Mouse (Mus musculus): ENCODE data around the gene Batf.
"Not testable (repeated sequence)": the region's sequence is repeated elsewhere in the genome, so short reads cannot be mapped to it uniquely, and the experiment has no call there.

The Batf gene

DNA sequence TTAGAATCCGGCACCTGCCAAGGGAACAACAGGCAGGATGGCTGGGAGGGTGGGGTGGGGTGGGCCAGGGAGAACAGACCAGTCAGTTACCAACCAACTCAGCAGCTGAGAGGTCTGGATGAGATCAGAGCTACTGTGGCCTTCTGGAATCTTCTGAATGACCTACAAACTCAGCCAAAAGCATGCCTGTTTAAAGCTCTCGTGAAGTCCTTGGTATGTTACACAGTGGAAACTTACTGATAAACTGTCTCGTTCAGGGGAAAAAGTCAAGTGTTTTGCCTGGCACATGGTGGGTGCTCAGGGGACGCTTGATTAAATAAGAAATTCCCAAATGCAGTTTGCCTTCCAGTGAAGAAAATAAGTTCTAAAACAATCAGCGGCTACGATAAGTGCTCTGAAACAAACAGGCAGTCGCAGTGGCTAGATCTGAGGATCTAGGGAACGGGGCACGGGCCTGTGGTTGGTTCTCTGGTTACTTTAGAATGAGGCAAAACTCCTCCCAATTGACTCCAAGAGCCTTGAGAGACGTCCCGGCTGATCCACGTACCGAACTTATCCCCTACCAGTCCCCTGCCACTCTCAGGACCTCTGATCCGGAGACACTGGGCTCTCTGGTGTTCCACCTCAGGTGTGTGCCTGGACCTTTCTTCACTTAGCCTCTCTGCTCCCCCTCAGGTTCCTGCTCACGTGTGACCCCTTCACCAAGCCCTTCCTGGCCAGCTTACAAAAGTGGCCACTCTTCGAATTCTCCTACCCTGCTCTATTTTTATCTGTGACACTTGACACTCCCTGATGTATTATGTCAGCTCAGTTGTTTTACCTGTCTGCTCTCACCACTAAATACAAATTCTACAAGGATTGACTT lies 1.8 kb upstream of the Batf start:
- DNase-seq (ENCODE audit: low spot score) = no peak

DNA sequence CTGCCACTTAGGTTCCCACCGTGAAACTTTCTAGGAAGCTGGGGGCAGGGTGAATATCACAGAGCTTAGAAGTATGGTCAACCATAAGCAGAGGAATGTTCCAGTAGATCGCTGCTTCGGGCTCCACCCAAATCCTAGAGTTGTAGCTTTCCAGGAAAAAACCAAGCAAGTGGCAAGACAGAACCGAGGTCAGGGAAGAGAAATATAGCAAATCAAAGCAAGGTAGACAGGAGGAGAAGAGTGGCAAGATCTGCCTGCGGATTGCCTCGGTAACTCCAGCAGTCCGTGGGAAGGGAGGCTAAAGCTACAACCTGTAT lies 706 bp downstream of the Batf start:
- DNase-seq (ENCODE audit: low spot score) = no peak

DNA sequence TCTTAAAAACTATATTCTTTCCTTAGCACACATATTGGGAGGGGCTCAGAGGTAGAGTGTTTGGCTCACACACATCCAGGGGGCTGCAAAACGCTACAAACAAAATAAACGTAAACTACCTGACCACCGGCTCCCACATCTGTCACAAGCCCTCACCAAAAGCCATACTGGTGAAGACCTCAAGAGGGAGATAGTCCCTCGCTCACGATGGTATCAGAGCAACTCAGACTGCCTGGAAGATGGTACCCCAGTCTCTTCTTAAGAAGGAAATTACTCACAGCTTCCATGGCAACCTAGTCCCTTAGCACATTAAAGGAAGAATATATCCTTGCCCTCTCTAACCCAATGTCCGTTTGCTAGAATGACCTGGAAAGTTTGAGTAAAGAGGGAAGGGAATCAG lies 1.4 kb downstream of the Batf start:
- no peak for DNase-seq (ENCODE audit: low spot score)

DNA sequence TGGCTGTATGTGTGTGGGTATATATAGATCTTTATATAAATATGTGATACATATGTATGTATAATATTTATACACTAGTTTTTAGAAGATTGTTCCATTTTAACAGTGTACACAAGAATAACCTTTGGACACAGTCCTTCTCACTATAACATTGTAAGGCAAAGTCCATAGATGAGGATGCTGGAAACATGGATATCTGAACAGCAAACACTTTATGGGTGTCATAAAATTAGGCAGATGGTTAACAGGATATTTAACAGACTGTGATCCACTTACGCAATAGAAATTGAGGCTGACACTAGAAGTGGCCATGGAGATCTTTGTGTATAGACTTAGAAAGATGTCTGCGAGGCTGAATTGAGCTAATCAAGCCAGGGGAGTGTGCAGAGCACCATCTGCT lies 9.3 kb downstream of the Batf start:
- DNase-seq (ENCODE audit: low spot score) = no peak

DNA sequence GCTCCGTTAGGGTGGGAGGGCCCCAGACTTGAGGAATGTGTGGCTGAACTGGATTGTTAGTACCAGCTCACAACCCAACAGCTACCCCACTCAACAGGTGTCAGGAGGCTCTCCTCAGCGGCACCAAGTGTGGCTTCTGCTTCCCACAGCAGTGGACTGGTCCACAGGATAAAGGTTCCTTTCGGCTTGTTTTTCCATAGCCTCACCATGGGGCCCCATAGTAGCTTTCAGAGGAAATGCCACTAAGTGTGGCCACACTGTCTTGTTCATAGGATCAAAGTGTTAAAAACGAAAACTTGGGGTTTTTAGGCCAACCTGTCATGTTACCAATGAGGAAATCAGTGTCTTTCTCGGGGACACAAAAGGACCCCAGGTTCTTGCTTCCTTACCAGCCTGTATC lies 10.0 kb downstream of the Batf start:
- no peak for DNase-seq (ENCODE audit: low spot score)

DNA sequence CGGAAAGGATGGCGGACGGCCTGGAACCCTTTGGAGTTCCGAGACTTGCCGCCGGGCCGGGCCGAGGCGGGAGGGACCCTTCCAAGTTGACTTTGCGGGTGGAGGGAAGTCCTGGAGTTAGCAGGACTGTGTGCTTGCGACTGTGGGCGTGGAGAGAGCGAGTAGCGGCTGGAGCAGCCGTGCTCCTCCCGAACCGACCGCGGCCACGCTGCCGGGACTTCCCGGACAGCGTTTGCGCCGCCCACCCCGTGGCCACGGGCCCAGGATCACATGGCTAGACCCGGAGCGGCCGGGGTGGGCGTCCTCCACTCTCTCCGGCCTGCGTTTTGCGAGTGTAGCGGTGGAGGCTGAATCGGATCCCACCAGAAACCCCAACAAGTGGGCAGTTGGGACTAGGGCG lies 11.7 kb downstream of the Batf start:
- not testable (repeated sequence) for DNase-seq (ENCODE audit: low spot score)

DNA sequence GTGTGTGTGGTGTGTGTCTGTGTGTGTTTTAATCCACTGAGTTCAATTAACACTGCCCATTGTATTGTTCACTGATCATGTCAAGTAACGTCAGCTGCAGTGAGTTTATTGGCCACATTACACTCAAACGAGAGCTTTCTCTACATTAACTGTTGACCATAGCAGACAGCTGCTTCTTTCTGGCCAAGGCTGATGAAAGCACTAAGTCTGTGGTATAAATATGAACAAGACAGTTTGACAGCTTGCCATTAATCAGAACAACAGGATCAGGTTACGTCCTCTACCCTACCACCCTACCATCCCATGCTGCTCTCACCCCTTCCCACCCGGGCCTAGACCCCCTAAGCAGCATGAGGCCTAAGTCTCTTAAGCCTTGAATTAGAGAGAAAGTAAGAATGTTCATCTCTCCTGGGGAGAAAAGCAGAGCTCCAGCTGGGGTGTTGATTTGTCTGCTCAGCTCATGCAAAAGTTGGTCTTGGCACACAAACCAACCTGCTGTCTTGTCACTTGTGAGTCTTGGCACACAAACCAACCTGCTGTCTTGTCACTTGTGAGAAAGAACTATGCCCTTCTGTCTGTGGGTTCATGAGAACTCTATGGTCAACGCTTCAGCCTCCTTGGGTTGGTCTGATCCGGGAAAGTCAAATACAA lies 13.8 kb downstream of the Batf start:
- DNase-seq (ENCODE audit: low spot score) = no peak

DNA sequence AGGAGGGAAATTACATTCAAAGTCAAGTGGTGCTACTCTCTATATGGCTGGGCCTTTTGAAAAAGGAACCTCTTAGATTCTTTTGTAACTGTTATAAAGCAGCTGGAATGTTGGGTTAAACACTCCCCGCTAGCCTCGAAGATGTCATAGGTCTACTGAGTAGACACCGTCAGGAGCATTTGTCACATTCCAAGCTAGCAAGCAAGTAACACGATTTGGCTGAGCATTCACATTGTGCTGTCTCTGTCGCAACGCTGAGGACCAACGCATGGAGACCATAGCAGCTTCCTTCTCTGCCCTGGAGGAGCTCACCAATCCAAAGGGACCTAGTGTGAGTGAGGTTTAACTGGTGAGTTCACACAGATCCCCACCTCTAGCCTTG lies 14.4 kb downstream of the Batf start:
- no peak for DNase-seq (ENCODE audit: low spot score)

DNA sequence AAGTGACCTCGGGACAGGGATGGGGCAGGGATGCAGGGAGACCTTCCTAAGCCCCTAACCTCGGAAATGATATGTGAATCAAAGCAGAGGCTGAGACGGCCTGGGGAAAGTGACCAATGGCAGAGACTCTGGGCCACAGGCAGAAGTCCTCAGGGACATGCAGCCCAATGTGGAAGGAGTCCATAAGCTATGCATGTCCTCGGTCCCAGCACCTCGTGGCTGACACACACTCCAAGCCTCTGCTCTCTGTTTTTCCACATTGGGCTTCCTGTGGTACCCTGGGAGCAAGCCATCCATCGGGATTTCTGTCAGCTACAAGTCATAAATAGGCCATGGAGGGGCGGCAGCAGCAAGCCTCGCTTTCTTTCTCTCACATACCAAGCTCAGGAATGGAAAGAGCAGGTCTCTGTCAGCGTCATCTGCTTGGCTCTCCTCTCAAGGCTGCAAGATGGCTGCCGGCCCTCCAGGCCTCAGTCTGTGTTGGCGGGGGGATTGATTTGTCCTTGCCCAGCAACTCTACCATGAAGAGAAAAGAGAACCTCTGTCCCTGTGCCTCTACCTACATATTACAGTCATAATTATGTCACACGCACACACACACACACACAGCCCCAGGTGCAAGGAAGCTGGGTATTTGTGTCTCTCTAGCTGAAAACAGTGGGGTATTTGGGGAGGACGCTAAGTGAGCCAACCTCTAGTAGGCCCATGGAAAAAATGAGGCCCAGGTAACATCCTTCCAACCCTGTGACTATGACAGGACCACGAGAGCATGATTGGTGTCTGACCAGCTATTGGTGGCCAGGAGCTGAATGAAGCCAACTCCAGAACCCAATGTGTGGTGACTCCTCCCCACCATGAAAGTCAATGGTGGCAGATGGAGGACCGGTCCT lies 15.9 kb downstream of the Batf start:
- no peak for DNase-seq (ENCODE audit: low spot score)

DNA sequence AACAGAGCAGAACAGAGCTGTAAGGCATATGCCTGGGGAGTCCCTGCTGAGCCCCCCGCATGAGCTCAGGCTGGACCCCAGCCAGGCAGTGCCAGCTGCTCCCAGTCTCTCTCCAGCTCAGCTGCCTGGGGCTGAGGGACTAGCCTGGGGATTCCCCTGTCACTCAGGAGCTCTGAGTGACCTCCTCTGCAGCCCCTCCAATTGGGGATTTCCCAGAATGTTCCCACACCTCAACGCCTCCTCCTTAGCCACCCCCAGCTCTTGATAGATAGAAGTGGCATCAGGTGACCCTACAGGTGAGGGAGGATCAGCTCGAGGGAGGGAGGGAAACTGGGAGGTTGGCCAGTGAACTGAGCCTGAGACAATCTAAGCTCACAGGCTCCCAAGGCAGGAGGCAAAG lies 17.0 kb downstream of the Batf start:
- DNase-seq (ENCODE audit: low spot score) = no peak

DNA sequence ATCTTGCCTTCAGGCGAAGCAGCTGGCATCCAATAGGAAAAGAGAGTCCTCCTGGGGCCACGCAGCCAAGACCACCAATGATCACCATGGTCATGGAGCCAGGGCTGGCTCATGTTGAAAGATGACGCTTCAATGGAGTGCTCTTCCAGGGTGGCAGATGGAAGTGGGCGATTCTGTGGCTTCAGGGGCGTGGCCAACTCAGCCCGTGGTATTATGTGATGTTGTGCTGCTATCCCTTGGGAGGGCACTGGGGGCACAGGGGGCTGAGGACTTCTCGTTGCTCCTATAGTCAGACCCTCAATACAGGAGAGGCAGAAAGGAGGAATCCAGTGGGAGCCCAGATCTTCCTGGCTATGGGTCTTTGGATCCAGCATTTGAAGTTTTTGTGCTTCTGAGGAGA lies 18.1 kb downstream of the Batf start:
- no peak for DNase-seq (ENCODE audit: low spot score)

DNA sequence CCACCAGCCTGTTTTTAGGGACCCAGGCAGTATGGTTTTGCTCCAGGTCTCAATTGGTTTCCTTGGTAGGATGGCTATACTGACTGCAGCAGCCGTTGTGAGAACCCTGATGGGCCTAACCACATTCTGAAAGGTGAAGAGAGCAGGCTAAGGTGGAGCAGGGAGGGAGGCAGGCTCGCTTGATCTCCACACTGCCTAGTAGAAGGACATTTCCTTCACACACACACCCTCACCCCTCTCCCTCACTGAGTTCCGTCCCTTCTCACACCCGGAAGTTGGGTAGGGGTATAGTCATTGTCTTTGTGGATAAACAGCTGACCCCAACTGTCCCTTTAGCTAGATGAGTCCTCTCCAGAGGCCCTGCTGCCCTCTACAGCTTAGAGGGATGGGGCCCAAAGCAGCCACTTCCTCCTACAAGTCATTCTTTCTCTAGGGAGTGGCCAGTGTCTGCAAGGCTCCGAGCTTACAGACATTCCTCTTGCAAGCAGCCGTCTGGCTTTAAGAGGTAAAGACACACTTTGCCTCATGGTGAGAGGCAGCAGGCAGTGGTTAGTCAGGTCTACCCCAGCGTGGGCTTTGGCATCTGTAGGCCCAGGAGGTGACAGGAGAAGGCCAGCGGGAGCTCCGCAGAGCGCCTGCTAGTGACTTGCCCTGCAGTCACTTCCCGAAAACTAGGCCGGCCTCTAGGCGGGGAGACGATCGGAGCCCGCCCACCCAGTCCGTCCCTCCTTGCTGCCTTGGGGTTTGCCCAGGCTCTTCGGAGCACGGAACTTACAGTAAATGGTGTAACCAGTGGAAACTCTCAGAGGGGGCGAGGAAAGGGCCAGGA lies 18.7 kb downstream of the Batf start:
- peak; percentile 35 for DNase-seq (ENCODE audit: low spot score)

DNA sequence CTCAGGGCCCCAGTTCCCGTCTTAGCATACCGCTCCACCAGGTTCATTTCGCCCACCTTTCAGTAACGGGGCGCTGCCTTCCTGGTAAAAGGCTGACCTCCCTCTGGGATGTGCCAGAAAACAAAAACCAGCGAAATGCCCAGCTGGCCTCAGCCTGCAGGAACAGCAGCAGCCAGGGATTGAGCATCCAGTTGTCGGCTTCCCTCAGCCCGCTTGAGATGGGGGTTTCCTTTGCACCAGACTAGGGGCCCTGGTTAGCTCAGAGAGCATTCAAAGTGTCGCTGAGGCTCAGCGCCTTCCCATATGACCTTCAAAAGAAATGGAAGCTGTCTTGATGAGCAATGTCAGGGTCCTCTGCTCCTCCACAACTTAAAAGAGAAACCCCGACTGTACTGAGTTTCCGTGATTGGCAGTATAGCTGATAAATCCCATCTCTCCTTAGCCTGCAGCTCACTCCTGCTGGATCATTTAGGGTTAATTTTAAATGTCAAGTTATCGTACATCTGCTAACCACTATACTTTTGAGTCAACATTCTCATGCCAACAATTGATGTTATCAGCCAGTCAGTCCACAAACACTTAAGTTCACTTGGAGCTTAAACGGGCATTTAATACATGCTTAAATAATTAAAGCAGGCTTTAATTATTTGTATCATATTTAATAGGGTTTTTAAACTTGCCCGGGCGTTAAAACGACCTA lies 19.5 kb downstream of the Batf start:
- DNase-seq (ENCODE audit: low spot score) = no peak

DNA sequence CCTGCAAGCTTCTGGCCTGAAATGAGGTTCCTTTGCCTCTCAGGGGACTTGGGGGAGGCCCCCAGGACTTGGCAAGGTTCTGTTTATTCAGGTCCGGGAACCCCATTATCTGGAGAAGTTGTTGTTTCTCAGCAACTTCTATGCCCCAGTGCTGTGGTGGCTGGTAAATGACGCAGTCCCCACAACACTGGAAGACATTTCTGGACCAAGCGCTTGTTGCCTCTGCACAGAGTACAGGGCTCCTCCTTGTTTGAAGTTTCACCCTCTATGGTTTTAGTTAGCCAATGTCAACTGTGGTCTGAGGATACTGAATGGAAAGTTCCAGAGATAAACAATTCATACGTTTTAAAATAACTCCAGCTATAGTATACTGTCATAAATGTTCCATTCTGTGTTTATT lies 20.4 kb downstream of the Batf start:
- no peak for DNase-seq (ENCODE audit: low spot score)

DNA sequence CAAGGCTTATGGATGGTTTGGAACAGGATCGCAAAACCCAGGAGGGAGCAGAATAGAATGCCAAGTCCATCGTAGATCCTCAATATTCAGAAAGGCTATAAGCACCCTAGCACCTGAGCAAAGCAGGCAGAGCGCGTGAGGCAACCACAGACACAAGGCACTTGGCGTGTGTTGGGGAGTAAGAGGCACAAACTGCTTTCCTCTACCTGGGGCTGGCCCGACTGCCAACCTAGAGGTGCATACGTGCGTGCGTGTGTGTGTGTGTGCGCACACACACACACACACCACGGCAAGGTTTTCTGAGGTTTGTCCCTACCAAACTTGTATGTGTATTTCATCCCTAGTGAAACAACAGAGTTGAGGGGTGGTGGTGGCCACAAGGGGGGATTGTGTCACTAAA lies 20.9 kb downstream of the Batf start:
- no peak for DNase-seq (ENCODE audit: low spot score)

DNA sequence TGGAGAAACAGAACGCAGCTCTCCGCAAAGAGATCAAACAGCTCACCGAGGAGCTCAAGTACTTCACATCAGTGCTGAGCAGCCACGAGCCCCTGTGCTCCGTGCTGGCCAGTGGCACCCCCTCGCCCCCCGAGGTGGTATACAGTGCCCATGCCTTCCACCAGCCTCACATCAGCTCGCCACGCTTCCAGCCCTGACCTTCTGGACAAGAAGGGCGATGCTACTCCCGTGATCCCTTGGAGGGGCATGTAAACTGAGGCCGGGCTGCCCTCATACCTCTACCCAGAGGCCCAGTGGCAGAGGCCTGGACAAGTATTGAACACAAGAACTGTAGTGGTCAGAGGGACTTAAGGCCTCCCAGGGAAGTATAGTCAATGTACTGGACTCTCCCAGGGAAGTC lies 22.1 kb downstream of the Batf start:
- no peak for DNase-seq (ENCODE audit: low spot score)

DNA sequence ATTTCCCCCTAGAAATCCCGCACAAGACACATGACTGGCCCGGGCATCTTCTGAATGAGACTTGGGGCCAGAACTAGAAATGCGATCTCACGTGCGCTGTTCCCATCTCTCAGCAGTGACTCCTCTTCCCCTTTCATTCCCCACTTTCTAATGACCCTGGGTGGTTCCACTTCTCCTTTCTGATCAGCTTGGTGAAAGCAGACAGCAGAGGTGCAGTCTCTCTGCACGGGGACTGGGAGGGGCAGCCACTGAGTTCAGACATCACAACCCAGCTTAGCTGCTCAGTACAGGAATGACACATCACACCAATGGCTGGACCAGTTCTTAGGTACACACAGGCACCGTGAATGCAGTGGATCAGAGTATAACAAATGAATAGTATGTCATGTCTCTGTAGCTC lies 24.2 kb downstream of the Batf start:
- no peak for DNase-seq (ENCODE audit: low spot score)

DNA sequence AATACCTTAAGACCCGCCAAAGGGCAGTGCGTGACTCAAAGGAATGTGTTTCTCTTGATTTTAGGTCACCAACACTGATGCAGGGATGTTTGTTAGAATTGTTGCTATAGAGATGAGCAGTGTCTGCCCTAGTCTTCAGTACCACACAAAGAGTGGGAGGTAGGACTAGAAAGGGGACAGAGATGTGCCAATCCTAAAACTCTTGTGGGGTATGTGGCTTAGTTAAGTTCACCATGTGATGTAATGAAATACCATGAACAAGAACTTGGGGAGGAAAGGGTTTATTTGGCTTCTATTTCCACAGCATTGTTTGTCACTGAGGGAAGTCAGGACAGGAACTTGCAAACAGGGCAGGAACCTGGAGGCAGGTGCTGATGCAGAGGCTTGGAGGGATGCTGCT lies 26.1 kb downstream of the Batf start:
- no peak for DNase-seq (ENCODE audit: low spot score)

DNA sequence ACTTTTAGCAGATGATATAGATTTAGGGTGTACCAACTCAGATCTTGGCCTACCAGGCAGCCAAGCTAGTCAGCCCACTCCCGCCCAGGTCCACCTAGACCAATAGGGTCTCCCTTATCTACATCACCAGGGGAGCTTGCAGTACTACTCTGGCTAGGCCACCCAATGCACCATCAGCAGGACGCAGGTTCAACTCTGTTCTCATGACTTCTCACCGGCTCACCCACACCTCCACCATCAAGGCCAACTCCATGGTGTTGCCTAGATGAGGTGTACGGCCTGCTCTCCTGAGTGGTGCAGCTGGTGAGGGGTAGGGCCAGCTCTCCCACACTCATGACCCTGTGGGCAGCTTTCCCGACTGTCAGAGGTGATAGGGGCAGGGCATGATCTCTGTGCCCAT lies 27.7 kb downstream of the Batf start:
- no peak for DNase-seq (ENCODE audit: low spot score)

DNA sequence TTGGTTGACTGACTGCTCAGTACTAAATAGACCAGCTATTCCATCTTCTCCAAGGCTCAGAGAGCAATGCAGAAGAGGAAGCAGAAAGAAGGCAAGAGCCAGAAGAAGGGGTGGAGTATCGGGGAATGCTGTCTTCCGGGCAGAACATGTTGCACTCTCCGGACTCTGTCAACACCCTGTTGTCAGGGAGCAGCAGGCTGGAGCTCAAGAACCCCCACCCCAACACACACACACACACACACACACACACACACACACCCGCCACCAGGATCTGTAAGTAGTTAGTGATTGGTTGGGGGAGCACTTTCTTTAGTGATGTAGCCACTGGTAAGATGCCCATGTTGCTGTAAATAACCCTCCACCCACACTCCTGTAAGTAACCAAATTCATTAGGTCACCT lies 38.8 kb downstream of the Batf start:
- DNase-seq (ENCODE audit: low spot score) = no peak

DNA sequence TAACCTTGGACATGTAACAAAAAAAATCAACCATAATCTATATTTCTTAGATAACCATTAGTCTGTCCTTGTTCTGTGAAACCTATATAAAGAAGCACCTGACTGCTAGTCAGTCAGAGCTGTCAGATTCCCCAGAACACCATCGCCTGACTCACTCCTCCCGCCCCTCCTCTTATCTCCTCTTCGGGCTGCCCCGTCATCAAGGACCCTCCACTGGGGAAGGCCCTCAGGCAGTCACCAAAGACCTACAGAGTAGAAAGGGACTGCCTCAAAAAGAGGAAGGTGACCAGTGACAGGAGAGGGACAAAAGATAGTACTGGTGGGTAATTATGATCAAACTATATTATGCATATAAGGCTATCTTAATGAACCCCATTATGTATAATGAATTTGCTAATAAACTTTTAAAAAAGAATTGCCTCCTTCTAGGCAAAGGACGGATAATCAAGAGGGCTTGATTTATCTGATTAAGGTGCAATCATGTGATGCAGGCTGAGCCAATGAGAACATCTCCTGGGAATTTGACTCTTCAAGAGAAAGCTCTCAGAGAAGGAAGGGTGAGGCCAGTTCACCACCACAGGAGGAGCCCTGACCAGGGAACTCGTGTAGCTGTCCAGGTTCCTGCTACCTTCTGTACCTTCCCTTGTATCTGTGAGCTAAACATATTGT lies 40.4 kb downstream of the Batf start:
- DNase-seq (ENCODE audit: low spot score) = no peak
